Mouse (Mus musculus): Measurements from ENCODE around the gene Olfr1535. TPM values are rescaled to one million over a fixed set of nuclear protein-coding genes. Genes with fewer than 3 reads are reported as not detected.

The Olfr1535 gene
- polyA plus RNA-seq, 1 experiment from 2014 or later, result not detected

DNA sequence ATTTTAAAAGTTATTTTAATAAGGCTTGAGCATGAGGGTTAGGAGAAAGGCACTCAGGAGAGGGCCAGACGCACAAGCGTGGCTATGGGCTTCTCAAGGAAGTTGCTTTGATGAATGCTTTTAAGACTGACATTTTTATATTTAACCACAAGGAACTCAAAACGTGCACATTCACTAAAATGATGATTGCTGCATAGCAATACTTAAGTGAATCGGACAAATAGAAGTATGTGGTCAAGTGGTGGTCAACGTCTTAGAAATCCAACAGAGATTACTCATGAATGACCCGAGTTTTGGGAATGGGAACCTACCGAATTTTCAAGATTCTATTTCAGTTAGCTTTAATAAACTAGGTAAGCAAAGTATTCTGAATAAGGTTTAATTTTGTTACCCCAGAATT, 29.6 kb downstream of the Olfr1535 start:
- Histone ChIP-seq H3K9ac (ENCODE audit: low read length) (no peak overlapping the region; the same call in 1 of the 2 replicates), H3K4me2 (ENCODE audit: low read length) (peak overlapping the region; percentile 76), H3K9me3 (ENCODE audit: control insufficient read depth, low read length) (no peaks in the 10 kb centered on the region), H3K27ac (replicated peaks in 1 of 2; ENCODE audit: control insufficient read depth in 1 of 2, insufficient read depth in 1 of 2, low read depth in 2 of 2, low read length in 2 of 2) (no peak overlapping the region), H3K4me1 (ENCODE audit: control insufficient read depth in 2 of 2, insufficient read depth in 2 of 2, low read length in 2 of 2) (no peaks in the 10 kb centered on the region), H3K4me3 (ENCODE audit: control insufficient read depth in 1 of 2, insufficient read depth in 1 of 2, low read depth in 1 of 2, low read length in 2 of 2) (peak overlapping the region in 1 of 2 experiments; percentile 91; a peak in 2 of 4 replicates), H3K36me3 (ENCODE audit: control insufficient read depth, insufficient read depth, low read length) (peaks cover 19% of the 10 kb centered on the region), H3K27me3 (ENCODE audit: control insufficient read depth, insufficient read depth, low read length) (no peaks in the 10 kb centered on the region)
- no peak for ATAC-seq (ENCODE audit: insufficient number of reproducible peaks, insufficient read depth, low FRiP score, low read depth)
- WGBS, result 48% methylated on average over 7 of the region's 7 CpGs

DNA sequence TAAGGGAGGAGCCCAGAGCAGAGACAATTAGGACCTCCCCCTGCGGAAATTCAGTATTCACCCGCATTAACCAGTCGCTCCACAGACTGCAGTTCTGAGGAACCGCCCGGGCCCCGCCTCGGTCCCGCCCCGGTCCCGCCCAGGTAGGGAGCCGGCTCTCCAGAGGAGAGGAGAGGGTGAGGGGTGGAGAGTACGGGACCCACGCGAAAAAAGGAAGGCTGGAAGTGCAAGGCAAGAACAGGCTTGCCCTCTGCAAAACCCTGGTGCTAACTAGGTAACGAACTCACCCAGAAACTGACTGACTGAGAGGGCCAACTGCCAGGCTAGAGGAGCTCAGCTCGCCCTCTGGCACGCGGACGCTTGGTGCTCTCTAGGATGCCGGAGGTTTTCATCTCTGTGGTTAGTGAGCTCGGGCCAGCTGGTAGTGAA, 53.5 kb downstream of the Olfr1535 start:
- Histone ChIP-seq H3K4me1 (ENCODE audit: control insufficient read depth in 2 of 2, insufficient read depth in 2 of 2, low read length in 2 of 2) (0 out of 4 replicates have a peak, but pooled peaks cover 0 to 3% of the 10 kb centered on the region in 2 experiments), H3K9ac (ENCODE audit: low read length) (peak overlapping the region; percentile 78), H3K9me3 (ENCODE audit: control insufficient read depth, low read length) (no peaks in the 10 kb centered on the region), H3K27ac (replicated peaks in 1 of 2; ENCODE audit: control insufficient read depth in 1 of 2, insufficient read depth in 1 of 2, low read depth in 2 of 2, low read length in 2 of 2) (peak overlapping the region; percentile 67 to 84), H3K27me3 (ENCODE audit: control insufficient read depth, insufficient read depth, low read length) (no peaks in the 10 kb centered on the region), H3K4me3 (ENCODE audit: control insufficient read depth in 1 of 2, insufficient read depth in 1 of 2, low read depth in 1 of 2, low read length in 2 of 2) (peak overlapping the region; percentile 65 to 69), H3K36me3 (ENCODE audit: control insufficient read depth, insufficient read depth, low read length) (no peaks in the 10 kb centered on the region), H3K4me2 (ENCODE audit: low read length) (peak overlapping the region; percentile 63)
- ATAC-seq (ENCODE audit: insufficient number of reproducible peaks, insufficient read depth, low FRiP score, low read depth), result peak; percentile 98
- 1% methylated on average over 21 of the region's 21 CpGs for WGBS

Other genes with a start within 250 kb of the Olfr1535 start
- not detected in 2 replicates for gene Gpx6, start 247.8 kb downstream of the Olfr1535 start, polyA plus RNA-seq (2014; fragmentation: Nextera tagmentation; extraction: Ambion mirVana)
- gene Olfr1367, start 213.0 kb downstream of the Olfr1535 start, polyA plus RNA-seq (2014; fragmentation: Nextera tagmentation; extraction: Ambion mirVana), result not detected in 2 replicates
- gene Zscan12, start 197.1 kb downstream of the Olfr1535 start, polyA plus RNA-seq (2014; fragmentation: Nextera tagmentation; extraction: Ambion mirVana), result 6.9 and 8.1 TPM in 2 replicates
- gene Zkscan3, start 157.1 kb downstream of the Olfr1535 start, polyA plus RNA-seq (2014; fragmentation: Nextera tagmentation; extraction: Ambion mirVana), result 67.1 and 67.3 TPM in 2 replicates
- gene Pgbd1, start 118.8 kb downstream of the Olfr1535 start, polyA plus RNA-seq (2014; fragmentation: Nextera tagmentation; extraction: Ambion mirVana), result 2.4 and 3.6 TPM in 2 replicates
- 28.1 and 29.9 TPM in 2 replicates for gene Zscan26, start 106.2 kb downstream of the Olfr1535 start, polyA plus RNA-seq (2014; fragmentation: Nextera tagmentation; extraction: Ambion mirVana)
- 2.0 and 2.1 TPM in 2 replicates for gene Nkapl, start 91.4 kb downstream of the Olfr1535 start, polyA plus RNA-seq (2014; fragmentation: Nextera tagmentation; extraction: Ambion mirVana)
- 1.7 and 1.9 TPM in 2 replicates for gene Zkscan4, start 81.0 kb downstream of the Olfr1535 start, polyA plus RNA-seq (2014; fragmentation: Nextera tagmentation; extraction: Ambion mirVana)
- not detected in 2 replicates for gene Gm10065, start 80.5 kb downstream of the Olfr1535 start, polyA plus RNA-seq (2014; fragmentation: Nextera tagmentation; extraction: Ambion mirVana)
- gene AK157302, start 64.7 kb downstream of the Olfr1535 start, polyA plus RNA-seq (2014; fragmentation: Nextera tagmentation; extraction: Ambion mirVana), result 0.57 and 0.61 TPM in 2 replicates
- gene Gm11273, start 58.5 kb downstream of the Olfr1535 start, polyA plus RNA-seq (2014; fragmentation: Nextera tagmentation; extraction: Ambion mirVana), result 15.0 and 17.5 TPM in 2 replicates
- 6.3 and 7.2 TPM in 2 replicates for gene Zkscan8, start 28.8 kb downstream of the Olfr1535 start, polyA plus RNA-seq (2014; fragmentation: Nextera tagmentation; extraction: Ambion mirVana)
- gene Olfr1366, start 17.1 kb downstream of the Olfr1535 start, polyA plus RNA-seq (2014; fragmentation: Nextera tagmentation; extraction: Ambion mirVana), result 0.07 and 0.11 TPM in 2 replicates
- gene Olfr1364, start 21.9 kb upstream of the Olfr1535 start, polyA plus RNA-seq (2014; fragmentation: Nextera tagmentation; extraction: Ambion mirVana), result not detected in 2 replicates
- gene Olfr1362, start 54.1 kb upstream of the Olfr1535 start, polyA plus RNA-seq (2014; fragmentation: Nextera tagmentation; extraction: Ambion mirVana), result not detected in 2 replicates
- gene Olfr11, start 82.6 kb upstream of the Olfr1535 start, polyA plus RNA-seq (2014; fragmentation: Nextera tagmentation; extraction: Ambion mirVana), result not detected in 2 replicates
- gene Olfr1361, start 103.5 kb upstream of the Olfr1535 start, polyA plus RNA-seq (2014; fragmentation: Nextera tagmentation; extraction: Ambion mirVana), result not detected in 2 replicates
- not detected in 2 replicates for gene Olfr1360, start 117.5 kb upstream of the Olfr1535 start, polyA plus RNA-seq (2014; fragmentation: Nextera tagmentation; extraction: Ambion mirVana)
- not detected in 2 replicates for gene Olfr1359, start 138.2 kb upstream of the Olfr1535 start, polyA plus RNA-seq (2014; fragmentation: Nextera tagmentation; extraction: Ambion mirVana)
- gene Hist1h2bl, start 156.2 kb upstream of the Olfr1535 start, polyA plus RNA-seq (2014; fragmentation: Nextera tagmentation; extraction: Ambion mirVana), result 1.2 and 1.4 TPM in 2 replicates
- gene Hist1h2ai, start 156.5 kb upstream of the Olfr1535 start, polyA plus RNA-seq (2014; fragmentation: Nextera tagmentation; extraction: Ambion mirVana), result 12.2 and 15.1 TPM in 2 replicates
- gene Hist1h3h, start 157.8 kb upstream of the Olfr1535 start, polyA plus RNA-seq (2014; fragmentation: Nextera tagmentation; extraction: Ambion mirVana), result 2.4 and 4.4 TPM in 2 replicates
- gene Hist1h2bm, start 162.2 kb upstream of the Olfr1535 start, polyA plus RNA-seq (2014; fragmentation: Nextera tagmentation; extraction: Ambion mirVana), result 1.00 TPM in 2 replicates
- 0.50 and 0.58 TPM in 2 replicates for gene Hist1h4j, start 175.2 kb upstream of the Olfr1535 start, polyA plus RNA-seq (2014; fragmentation: Nextera tagmentation; extraction: Ambion mirVana)
- gene Hist1h4k, start 190.6 kb upstream of the Olfr1535 start, polyA plus RNA-seq (2014; fragmentation: Nextera tagmentation; extraction: Ambion mirVana), result 0.94 and 4.1 TPM in 2 replicates
- 4.3 and 8.0 TPM in 2 replicates for gene Hist1h2ak, start 193.9 kb upstream of the Olfr1535 start, polyA plus RNA-seq (2014; fragmentation: Nextera tagmentation; extraction: Ambion mirVana)
- gene Hist1h2bn, start 194.2 kb upstream of the Olfr1535 start, polyA plus RNA-seq (2014; fragmentation: Nextera tagmentation; extraction: Ambion mirVana), result 2.2 and 2.7 TPM in 2 replicates
- gene Hist1h1b, start 220.7 kb upstream of the Olfr1535 start, polyA plus RNA-seq (2014; fragmentation: Nextera tagmentation; extraction: Ambion mirVana), result 5.3 and 7.2 TPM in 2 replicates
- 70.6 and 84.8 TPM in 2 replicates for gene Hist1h3i, start 223.5 kb upstream of the Olfr1535 start, polyA plus RNA-seq (2014; fragmentation: Nextera tagmentation; extraction: Ambion mirVana)
- 2.0 TPM in 1 of 2 replicates, not detected in the other for gene Hist1h2an, start 227.3 kb upstream of the Olfr1535 start, polyA plus RNA-seq (2014; fragmentation: Nextera tagmentation; extraction: Ambion mirVana)
- gene Hist1h2bp, start 227.6 kb upstream of the Olfr1535 start, polyA plus RNA-seq (2014; fragmentation: Nextera tagmentation; extraction: Ambion mirVana), result 0.38 and 0.58 TPM in 2 replicates